Mouse (Mus musculus) spleen, postnatal 4 days (tissue): ENCODE measurements at regions not wholly inside any gene's neighbourhood (a gene's known extent, or its start where the extent isn't known, plus 50 kb on each side); places are given as distances from the start of the nearest gene placed in this dataset.
"Not testable (repeated sequence)": the region's sequence is repeated elsewhere in the genome, so short reads cannot be mapped to it uniquely, and the experiment has no call there.

Experiments used
- DNase-seq, 2 experiments: peaks; one replicate each; pipeline ENCODE4 v3.0.0; 2022; ENCODE audit warnings: low spot score in 2 of 2

GRCm38 (mm10) chr11:8773862-8774261 lies 109.5 kb upstream of the Tns3 start:
- peak in 1 of 2 experiments; percentile 48 for DNase-seq

- peak in 1 of 2 experiments; percentile 21 for DNase-seq
Observed at GRCm38 (mm10) chr11:8773260-8773659, 108.9 kb upstream of the Tns3 start.

GRCm38 (mm10) chr11:8772541-8772940 lies 108.2 kb upstream of the Tns3 start:
- peak in 1 of 2 experiments; percentile 33 for DNase-seq

- peak in 1 of 2 experiments; percentile 19 for DNase-seq
Observed at GRCm38 (mm10) chr11:8768706-8769105, 104.4 kb upstream of the Tns3 start.

- no peak for DNase-seq
Observed at GRCm38 (mm10) chr11:8765541-8765885, 101.2 kb upstream of the Tns3 start.

GRCm38 (mm10) chr11:8764861-8765540 lies 100.7 kb upstream of the Tns3 start:
- no peak for DNase-seq

- peak in 1 of 2 experiments; percentile 39 for DNase-seq
Observed at GRCm38 (mm10) chr11:8763448-8763847, 99.1 kb upstream of the Tns3 start.

- peak in 1 of 2 experiments; percentile 26 for DNase-seq
Observed at GRCm38 (mm10) chr11:8762133-8762532, 97.8 kb upstream of the Tns3 start.

- DNase-seq = peak in 1 of 2 experiments; percentile 47
Observed at GRCm38 (mm10) chr11:8761626-8762025, 97.3 kb upstream of the Tns3 start.

GRCm38 (mm10) chr11:8759858-8760257 lies 95.5 kb upstream of the Tns3 start:
- no peak for DNase-seq

- DNase-seq = not testable (repeated sequence)
Observed at GRCm38 (mm10) chr11:8754508-8754907, 90.2 kb upstream of the Tns3 start.

GRCm38 (mm10) chr11:8735784-8736183 lies 71.4 kb upstream of the Tns3 start:
- DNase-seq = not testable (repeated sequence)

- DNase-seq = no peak
Observed at GRCm38 (mm10) chr11:8727007-8727406, 62.7 kb upstream of the Tns3 start.

- DNase-seq = no peak
Observed at GRCm38 (mm10) chr11:8725505-8725904, 61.2 kb upstream of the Tns3 start.

- no peak for DNase-seq
Observed at GRCm38 (mm10) chr11:8723102-8723640, 58.8 kb upstream of the Tns3 start.

GRCm38 (mm10) chr11:8719211-8719966 lies 55.1 kb upstream of the Tns3 start:
- no peak for DNase-seq

- DNase-seq = no peak
Observed at GRCm38 (mm10) chr11:8717774-8718173, 53.4 kb upstream of the Tns3 start.

GRCm38 (mm10) chr11:8716858-8717257 lies 52.5 kb upstream of the Tns3 start:
- DNase-seq = peak in 1 of 2 experiments; percentile 10

GRCm38 (mm10) chr11:8715775-8716174 lies 51.4 kb upstream of the Tns3 start:
- no peak for DNase-seq
